Mouse (Mus musculus): ENCODE results near the gene Nedd4.
"Not testable (repeated sequence)": the region's sequence is repeated elsewhere in the genome, so short reads cannot be mapped to it uniquely, and the experiment has no call there.

Gene Nedd4

DNA sequence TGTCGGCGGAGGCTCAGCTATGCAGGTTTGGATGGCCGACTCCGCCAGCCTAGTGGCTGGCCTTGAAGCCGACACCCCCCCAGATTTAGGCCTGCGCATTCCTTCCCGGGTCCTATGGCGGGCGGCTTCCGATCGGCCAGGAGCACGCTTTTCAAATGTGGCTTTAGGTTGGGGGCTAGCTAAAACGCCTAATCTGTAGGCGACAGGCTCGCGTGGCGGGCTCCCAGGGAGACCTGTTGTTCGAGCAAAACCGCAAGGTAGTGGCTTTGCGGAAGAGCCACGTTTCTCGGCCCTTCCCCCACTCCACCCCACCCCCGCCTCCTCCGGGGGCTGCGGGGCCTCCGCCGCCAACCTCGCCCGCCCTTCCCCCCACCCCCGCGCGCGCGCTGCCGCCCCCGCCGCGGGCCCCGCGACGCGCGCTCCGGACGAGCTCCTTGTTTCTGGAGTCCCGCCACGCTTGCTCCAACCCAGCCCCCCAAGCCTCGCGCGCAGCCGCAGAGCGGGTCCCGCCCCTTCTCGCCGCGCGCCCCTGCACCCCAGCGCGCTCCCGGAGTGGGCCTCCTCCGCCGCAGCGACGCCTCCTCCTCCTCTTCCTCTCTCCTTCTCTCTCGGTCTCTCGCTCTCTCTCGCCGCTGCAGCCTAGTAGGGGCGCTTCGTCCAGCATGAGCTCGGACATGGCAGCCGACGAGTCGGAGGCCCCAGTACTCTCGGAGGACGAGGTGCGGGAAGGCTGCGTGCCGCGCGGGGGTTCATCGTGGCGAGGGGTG is at the start of gene Nedd4:
Nedd4 (plus strand) TSS at position 452 of the 767 bp plus-strand sequence.
- peak; percentile 94 for DNase-seq

DNA sequence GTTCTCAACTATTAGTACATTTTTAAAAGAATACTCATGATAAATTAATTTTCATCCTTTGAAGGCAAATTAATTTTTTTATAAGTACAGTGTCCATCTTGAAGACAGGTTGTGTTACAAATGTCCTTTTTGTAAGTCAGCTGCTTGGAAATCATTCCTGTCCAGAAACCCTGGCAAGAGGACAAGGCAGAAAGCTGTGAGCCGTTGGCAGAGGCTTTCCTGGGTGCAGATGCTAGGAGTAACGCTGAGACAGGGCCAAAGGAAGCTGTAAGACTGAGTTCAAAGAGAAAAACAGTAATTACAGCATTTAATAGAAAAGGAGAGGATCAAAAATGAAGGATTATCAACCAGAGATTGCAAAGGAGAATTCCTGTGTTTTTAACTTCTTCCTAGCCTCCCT is 48.3 kb upstream of the Nedd4 start:
- DNase-seq = peak; percentile 60

DNA sequence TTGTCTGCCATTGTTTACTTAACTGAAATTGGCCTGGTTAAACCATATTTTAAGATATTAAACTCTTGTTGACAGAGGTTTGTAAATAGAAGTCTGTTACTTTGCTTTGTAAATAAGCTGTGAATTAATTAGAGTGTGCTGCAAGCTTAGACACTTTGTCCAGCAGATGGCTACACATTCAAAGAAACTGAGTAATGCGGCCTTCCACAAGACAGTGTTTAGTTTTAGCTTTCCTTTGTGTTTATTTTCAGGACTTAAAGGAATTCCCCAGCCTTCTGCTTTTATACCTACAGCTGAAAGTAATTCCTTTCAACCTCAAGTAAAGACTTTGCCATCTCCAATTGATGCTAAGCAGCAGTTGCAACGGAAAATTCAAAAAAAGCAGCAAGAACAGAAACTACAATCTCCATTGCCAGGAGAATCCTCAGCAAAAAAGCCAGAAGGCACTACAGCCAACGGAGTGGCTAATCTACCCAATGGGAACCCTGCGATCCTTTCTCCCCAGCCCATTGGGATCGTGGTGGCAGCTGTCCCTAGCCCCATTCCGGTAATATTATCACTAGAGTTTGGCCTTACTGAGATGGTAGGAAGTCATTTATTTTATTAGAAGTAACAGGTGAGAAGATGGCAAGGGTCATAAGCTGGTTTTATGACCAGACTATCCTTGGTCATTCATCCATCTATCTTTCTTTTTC is 47.2 kb upstream of the Nedd4 start:
- DNase-seq = no peak

DNA sequence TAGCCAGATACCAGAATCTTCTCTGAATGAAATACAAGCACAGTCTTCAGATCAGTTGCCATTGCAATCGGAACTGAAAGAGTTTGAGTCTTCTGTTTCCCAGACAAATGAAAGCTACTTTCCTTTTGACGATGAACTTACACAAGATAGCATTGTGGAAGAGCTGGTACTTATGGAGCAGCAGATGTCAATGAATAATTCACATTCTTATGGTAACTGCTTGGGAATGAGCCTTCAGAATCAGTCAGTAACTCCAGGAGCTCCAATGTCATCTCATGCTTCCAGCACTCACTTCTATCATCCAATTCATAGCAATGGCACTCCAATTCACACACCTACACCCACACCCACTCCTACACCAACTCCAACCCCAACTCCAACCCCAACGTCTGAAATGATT is 44.1 kb upstream of the Nedd4 start:
- DNase-seq = no peak

DNA sequence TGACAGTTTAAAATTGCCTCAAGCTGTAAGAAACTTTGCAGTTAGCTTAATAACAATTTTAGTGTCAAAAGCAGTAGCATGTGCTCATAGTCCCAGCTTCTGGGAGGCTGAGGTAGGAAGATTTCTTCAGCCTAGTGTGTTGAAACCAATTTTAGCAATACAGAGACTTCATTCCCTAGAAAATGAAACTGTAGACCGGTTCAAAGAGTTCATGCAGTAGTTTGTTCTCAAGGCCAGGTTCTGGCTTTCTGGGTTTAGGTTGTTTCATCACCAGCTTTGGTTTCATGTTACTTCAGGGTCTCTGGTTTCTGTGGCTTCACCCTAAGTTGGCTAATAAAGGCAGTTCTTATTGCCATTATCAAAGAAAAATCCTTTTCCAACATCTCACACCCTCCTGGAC is 38.5 kb upstream of the Nedd4 start:
- DNase-seq = no peak

DNA sequence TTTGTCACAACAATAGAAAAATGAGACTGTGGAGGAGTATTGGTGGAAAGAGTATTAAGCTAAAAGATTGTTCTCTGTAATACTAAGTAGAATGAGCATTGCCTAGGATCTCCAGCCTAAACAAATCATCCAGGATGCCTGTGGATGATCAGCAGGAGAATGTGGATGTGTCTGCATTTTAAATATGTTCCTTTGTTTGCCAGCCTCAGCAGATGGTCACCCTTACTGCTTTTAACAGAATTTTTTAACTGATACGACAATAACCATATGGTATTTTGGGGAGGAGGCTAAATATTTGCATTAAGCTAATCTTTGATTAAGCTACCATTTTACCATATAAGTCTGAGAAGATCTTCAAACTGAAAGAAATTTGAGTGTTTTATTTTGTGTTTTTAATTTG is 34.5 kb upstream of the Nedd4 start:
- DNase-seq = no peak

DNA sequence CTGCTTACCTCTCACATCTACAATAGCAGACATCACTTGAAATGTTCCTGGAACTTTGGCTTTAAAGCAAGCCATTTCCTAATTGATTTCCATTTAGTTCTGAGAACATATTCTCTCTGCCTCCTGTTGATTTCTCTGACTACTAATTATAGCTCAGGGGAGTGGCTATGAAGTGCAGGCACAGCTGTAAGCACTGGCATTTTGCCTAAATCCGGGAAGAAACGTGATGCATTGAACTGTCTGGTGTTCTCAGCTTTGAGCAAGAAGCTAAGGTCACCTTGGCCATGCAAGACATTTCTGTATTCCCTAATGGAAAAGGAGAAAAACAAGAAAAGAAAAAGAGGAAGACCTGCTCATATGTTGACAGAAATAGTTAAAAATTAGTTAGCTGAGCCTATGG is 33.6 kb upstream of the Nedd4 start:
- DNase-seq = no peak

DNA sequence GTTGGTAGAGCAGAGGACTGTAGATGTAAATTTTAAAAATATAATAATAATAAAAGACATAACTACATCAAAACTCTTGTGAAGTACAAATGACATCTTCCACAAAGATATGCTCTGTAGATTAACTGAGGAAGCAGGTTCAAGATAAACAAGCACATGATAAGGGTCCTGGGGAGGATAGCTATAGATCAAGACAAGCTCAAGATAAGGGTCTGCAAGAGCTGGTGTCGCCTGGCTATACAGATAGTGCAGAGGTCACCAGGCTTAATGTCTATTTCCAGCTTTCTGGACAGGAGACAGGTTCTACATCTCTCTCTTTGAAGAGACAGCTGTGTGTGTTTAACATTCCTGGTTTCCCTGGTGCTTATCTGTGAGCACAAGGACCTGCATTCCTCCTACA is 29.9 kb upstream of the Nedd4 start:
- no peak for DNase-seq

DNA sequence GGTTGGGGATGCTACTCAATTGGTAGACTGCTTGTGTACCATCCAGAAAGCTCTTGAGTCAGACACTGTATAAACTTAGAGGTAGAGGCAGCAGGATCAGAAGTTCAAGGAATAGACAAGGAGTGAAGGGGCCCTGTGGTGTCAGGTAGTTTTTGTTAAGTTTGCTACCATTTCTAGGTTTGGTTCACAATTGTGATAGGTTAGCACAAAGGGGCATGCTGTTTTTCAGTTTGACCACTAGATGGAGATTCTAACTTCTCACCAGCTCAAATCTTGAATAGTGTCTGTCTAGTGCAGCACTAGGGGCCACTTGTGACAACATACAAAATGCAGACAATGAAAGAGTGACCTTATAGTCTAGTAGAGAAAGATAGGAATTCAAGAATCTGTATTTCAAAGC is 27.0 kb upstream of the Nedd4 start:
- peak; percentile 70 for DNase-seq

DNA sequence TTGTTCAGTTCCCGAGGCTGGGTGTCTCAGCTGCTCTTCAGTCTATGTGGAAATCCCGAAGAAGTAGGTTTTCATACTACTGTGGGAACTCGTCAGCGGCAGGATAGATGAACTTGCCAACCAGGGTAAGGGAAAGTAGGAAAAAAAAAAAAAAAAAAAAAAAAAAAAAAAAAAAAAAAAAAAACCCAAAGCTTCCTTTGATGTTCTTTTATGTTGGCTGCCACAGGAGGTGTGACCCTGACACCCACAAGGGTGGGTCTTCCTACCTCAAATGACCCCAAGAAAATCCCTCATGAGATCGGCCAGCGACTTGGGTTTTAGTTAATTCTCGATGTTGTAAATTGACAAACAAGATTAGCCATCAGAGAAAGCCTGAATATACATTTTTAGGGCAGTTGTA is 25.6 kb upstream of the Nedd4 start:
- no peak for DNase-seq

DNA sequence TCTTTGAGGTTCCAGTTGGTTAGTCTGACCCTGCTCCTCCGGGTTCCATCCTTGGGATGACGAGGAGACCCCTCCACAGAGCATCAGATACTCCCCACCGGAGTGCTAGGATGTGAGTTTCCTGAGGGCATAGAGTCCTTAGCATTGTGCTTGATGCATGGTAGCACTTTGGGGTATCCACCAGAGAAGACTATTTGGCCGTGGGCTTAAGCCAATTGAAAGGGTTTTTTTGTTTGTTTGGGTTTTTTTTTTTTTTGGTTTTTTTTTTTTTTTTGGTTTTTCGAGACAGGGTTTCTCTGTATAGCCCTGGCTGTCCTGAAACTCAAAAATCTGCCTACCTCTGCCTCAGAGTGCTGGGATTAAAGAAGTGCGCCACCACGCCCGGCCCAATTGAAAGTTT is 24.9 kb upstream of the Nedd4 start:
- DNase-seq = no peak

DNA sequence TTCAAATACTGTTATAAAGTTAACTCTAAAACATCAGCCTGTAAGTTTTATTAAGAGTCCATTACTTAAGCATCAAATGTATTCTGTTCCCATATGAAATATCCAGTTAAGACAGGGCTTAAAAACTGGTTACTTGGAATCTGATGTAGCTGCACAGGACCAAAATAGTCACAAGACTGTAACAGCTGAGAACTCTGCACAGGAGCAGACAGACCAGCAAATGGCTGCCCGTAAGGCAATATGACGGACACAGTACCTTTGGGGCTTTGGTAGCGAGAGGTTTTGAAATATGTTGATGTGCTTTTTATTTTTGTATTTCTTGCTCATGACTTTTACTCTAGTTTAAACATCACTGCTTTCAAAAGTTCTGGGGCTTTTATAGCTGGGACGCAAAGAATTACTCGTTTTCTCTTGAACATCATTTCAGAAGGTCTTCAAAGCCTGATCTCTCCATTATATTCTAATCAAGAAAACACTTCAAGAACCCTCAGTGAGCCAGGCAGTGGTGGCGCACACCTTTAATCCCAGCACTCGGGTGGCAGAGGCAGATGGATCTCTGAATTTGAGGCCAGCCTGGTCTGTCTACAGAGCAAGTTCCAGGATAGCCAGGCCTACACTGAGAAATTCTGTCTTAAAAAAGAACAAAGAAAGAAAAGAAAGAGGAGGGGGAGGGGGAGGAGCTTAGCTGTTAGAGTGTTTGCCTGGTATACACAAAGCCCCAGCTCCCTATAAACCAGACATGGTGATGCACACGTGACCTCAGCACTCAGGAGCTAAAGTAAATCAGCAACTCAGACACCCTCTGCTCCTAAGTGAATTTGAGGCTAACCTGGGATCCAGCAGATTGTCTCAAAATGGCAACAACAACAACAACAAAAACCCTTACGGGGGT is 22.9 kb upstream of the Nedd4 start:
- no peak for DNase-seq

DNA sequence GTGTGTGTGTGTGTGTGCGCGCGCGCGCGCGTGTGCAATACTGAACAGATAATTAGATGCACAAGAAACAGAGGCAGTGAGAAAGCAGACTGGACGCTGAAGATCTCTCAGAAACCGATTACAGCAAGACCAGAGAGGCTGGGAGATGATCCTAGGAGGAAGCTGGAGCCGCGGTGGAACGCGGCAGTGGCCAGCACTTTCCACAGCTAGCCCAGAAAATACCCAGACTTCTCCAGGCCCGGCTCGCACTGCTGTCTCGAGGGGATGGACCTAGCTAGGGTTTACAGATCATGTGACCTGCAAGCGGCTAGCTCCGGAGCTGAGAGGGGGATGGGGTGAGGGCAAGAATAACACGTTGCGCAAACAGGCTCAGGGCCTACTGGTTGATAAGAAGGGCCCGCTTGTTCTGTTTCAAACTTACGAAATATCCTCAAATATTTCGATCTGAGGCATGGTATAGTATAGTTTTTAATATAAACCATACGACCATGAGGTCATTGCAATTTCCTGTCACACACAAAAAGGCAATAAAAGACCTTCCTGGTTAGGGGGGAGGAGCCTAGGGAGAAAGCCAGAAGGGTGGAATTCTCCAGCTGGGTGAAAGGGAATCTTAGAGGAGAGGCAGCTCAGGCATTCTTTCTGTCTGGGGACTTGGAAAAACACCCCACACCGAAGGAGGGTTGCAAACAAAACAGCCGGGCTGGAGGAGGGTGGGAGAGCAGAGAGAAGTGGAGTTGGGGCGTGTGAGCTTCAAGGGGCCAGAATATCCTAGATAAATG is 22.1 kb upstream of the Nedd4 start:
- DNase-seq = peak; percentile 85

DNA sequence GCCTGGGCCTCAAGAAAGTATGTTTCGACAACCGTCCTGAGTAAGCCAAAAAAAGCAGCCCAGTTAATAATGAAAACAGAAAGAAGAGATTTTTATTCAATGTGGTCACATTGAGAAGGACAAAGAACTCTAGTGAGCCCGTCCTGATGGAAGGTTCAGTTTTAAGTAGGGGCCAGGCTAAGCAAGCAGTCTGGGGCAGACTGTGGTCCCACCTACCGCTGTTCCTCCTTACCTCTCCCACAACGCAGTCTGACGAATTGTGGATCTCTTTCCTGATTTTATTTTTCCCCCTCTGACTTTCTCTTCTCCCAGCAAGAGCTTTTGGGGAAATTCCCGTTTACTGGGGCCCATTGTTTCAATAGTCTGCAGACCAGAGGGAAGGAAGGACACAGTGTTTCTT is 21.5 kb upstream of the Nedd4 start:
- no peak for DNase-seq

DNA sequence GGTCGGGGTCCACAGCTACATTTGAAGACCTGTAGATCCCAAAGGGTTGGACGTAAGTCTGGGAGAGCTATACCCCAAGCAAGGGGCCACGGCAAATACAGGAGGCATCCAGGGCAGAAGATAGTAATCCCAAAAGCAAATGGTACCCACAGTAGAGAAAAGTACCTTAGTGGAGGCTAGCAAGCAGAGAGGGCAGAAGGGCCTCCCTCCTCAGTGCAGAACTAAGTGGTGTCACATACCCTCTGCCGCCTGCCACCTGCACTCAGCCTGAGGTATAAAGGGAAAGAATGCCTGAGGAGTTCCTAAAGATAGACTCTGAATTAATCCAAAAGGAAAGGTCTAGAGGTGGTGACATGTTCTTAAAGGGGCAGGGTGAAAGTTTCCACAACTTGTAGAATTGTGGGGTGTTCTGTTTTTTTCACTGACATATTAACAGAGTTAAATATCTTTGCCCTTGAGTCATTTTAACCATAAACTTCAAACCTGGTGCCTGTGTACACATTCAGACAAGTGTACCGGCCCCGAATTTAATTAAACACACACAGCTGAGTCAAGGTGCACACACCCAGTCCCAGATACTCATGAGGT is 21.0 kb upstream of the Nedd4 start:
- DNase-seq = no peak

DNA sequence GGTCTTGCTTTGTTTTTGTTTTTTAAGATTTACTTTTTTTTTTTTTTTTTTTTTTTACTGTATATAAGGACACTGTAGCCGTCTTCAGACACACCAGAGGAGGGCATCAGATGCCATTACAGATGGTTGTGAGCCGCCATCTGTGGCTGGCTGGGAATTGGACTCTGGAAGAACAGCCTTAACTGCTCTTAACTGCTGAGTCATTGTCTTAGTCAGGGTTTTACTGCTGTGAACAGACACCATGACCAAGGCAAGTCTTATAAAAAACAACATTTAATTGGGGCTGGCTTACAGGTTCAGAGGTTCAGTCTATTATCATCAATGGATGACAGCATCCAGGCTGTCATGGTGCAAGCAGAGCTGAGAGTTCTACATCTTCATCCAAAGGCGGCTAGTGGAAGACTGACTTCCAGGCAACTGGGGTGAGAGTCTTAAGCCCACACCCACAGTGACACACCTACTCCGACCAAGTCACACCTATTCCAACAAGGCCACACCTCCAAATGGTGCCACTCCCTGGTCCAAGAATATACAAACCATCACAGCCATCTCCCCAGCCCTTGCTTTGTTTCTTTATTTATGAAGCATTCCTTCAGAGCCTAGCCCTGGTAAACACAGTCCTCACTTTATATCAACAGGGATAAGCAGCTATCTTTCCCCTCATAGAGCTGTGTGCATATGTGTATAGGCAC is 19.2 kb upstream of the Nedd4 start:
- DNase-seq = not testable (repeated sequence)

DNA sequence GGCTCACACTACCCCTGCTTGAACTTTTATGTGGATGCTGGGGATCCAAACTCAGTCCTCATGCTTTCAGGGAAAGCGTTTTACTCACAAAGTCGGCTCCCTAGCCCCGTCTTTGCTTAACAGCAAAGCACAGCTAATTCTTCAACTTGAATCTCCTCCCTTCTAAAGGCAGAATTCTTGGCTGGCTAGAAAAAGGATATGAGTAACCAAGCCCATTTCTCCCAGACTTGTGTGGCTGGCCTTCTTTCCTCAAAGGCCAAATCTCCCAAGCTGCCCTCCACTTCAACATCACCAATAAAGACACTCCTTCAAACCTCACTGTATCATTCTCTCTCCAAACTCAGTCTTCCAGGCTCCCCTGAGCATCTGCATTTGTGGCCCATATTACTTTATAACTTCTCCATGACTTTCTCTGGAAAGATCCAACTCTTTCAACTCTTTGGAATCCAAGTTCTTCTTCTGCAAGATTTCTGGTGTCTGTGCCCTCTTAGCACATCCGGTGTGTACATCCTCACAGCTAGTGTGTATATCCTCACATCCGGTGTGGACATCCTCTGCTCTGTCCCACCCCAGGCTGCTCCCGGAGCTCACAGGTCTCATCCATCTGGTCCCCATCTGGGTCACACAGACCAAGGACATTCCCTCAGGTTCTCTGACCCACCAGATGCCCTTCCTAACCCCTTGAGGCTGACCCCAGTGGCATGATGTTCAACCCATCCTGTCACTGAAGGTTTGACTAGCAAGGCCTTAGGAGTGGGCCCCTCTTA is 18.3 kb upstream of the Nedd4 start:
- no peak for DNase-seq

DNA sequence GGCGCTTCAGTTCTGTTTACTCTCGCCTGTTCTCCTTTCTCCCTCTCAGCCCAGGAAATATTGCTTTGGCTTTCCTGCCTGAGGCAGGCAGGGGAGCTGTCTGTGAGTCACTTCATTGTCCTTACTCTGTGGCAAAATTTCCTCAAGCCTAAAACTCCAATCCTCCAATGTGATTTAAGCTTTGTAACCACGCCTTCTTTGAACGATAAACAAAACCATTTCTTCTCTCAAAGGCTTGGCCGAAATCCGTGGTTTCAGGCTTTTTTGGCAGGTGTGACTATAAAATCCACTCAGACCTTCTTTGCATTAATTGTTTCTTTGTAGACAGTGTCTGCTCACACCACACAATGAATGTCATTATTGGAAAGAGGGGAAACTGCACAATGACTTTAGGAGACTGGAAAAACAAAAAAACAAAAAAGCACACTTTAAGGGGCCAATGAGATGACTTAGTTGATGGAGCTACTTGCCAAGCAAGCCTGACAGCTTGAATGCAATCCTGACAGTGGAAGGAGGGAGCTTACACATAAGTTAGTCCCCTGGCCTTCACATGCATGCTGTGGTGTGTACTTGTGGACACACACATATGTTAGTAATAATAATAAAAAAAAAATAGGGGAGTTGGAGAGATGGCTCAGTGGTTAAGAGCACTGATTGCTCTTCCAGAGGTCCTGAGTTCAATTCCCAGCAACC is 17.6 kb upstream of the Nedd4 start:
- DNase-seq = no peak

DNA sequence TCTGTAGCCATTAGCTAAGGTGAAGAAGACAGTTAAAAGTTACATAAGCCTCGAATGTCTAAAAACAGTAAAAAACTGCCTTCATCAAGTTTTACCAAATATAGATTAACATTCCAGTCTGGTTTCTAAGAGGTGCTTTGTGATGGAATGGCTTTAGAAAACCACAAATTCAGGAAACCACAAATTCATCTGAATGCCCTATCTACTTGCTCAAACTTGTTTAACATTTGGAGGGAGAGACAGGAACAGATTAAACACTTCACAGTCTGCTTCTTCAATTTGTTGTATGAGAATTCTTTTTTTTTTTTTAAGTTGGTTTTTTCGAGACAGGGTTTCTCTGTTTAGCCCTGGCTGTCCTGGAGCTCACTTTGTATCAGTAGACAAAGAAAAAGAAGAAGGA is 12.4 kb upstream of the Nedd4 start:
- DNase-seq = no peak

DNA sequence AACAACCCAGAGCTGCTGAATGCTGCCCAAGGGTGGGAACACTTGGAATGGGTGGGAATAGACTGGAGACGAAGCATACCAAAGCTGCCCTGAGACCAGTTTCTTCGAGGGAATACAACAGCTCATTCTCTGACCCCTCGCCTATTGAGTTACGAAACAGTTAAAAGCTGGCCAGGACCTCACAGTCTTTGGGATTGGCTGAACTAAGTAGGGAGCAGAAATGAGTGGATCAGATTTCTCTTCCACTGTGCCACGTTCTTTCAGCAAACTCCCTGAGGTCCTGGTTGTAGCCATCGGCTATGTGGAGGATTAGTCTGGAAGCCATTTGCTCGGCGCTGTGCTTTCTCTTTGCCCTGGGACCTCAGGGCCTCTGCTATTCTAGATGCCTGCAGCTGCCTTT is 9.2 kb upstream of the Nedd4 start:
- no peak for DNase-seq

Measured in cerebellum, adult 9-10 months (tissue).